Mouse (Mus musculus): ENCODE data around the gene Mrps18b.

Gene Mrps18b

GRCm38 (mm10) chr17:35874721-35875120 lies 41.5 kb downstream of the Mrps18b start:
- no peak for DNase-seq (ENCODE audit: low spot score in 2 of 2)

- DNase-seq (ENCODE audit: low spot score in 2 of 2) = peak; percentile 81 to 86
Measured at GRCm38 (mm10) chr17:35873774-35874519, 42.2 kb downstream of the Mrps18b start.

GRCm38 (mm10) chr17:35870884-35871696 lies 45.1 kb downstream of the Mrps18b start:
- no peak for DNase-seq (ENCODE audit: low spot score in 2 of 2)

- peak; percentile 19 to 44 for DNase-seq (ENCODE audit: low spot score in 2 of 2)
Measured at GRCm38 (mm10) chr17:35870151-35870883, 45.9 kb downstream of the Mrps18b start.

GRCm38 (mm10) chr17:35869346-35870067 lies 46.7 kb downstream of the Mrps18b start:
- no peak for DNase-seq (ENCODE audit: low spot score in 2 of 2)

- DNase-seq (ENCODE audit: low spot score in 2 of 2) = no peak
Measured at GRCm38 (mm10) chr17:35868961-35869345, 47.2 kb downstream of the Mrps18b start.

- no peak for DNase-seq (ENCODE audit: low spot score in 2 of 2)
Measured at GRCm38 (mm10) chr17:35868165-35868820, 47.9 kb downstream of the Mrps18b start.

- peak in 1 of 2 experiments; percentile 31 for DNase-seq (ENCODE audit: low spot score in 2 of 2)
Measured at GRCm38 (mm10) chr17:35866911-35867890, 49.0 kb downstream of the Mrps18b start.

GRCm38 (mm10) chr17:35866281-35866831 lies 49.8 kb downstream of the Mrps18b start:
- DNase-seq (ENCODE audit: low spot score in 2 of 2) = peak; percentile 46 to 56

- DNase-seq (ENCODE audit: low spot score in 2 of 2) = peak; percentile 51 to 52
Measured at GRCm38 (mm10) chr17:35865481-35866280, 50.5 kb downstream of the Mrps18b start, which contains the start of gene Ppp1r18. Gene Ppp1r18 (plus strand): TSS chr17:35865593.

- no peak for DNase-seq (ENCODE audit: low spot score in 2 of 2)
Measured at GRCm38 (mm10) chr17:35864832-35865353, 51.3 kb downstream of the Mrps18b start.

GRCm38 (mm10) chr17:35861198-35861857 lies 54.9 kb downstream of the Mrps18b start, which contains the start of gene Nrm:
Gene Nrm (plus strand): TSS chr17:35861318.
- DNase-seq (ENCODE audit: low spot score in 2 of 2) = peak; percentile 84 to 96

GRCm38 (mm10) chr17:35860831-35861197 lies 55.4 kb downstream of the Mrps18b start:
- DNase-seq (ENCODE audit: low spot score in 2 of 2) = no peak

Data from urinary bladder, adult 18-20 months (tissue).